Mouse (Mus musculus): ENCODE measurements around the gene Sectm1b. TPM values are rescaled to one million over a fixed set of nuclear protein-coding genes. Genes with fewer than 3 reads are reported as not detected.
"Not testable (repeated sequence)": the region's sequence is repeated elsewhere in the genome, so short reads cannot be mapped to it uniquely, and the experiment has no call there.

Sectm1b gene
- total RNA-seq (2015; ENCODE audit: low replicate concordance), result not detected in 2 replicates
- total RNA-seq (2017; ENCODE audit: low replicate concordance), result not detected in 2 replicates

- no peak for ATAC-seq (replicated peaks; ENCODE audit: low FRiP score, poor library complexity, severe bottlenecking)
Measured at GRCm38 (mm10) chr11:121063379-121063778, at the start of gene Sectm1b. Sectm1b (minus strand) TSS chr11:121063569.

GRCm38 (mm10) chr11:121112091-121112775 lies 48.9 kb upstream of the Sectm1b start:
- no peak for ATAC-seq (replicated peaks; ENCODE audit: low FRiP score, poor library complexity, severe bottlenecking)

GRCm38 (mm10) chr11:121111601-121112000 lies 48.2 kb upstream of the Sectm1b start:
- ATAC-seq (replicated peaks; ENCODE audit: low FRiP score, poor library complexity, severe bottlenecking), result no peak

- ATAC-seq (replicated peaks; ENCODE audit: low FRiP score, poor library complexity, severe bottlenecking), result no peak
Measured at GRCm38 (mm10) chr11:121111051-121111450, 47.7 kb upstream of the Sectm1b start.

GRCm38 (mm10) chr11:121109986-121110385 lies 46.6 kb upstream of the Sectm1b start:
- ATAC-seq (replicated peaks; ENCODE audit: low FRiP score, poor library complexity, severe bottlenecking), result no peak

GRCm38 (mm10) chr11:121108061-121108460 lies 44.7 kb upstream of the Sectm1b start:
- no peak for ATAC-seq (replicated peaks; ENCODE audit: low FRiP score, poor library complexity, severe bottlenecking)

- not testable (repeated sequence) for ATAC-seq (replicated peaks; ENCODE audit: low FRiP score, poor library complexity, severe bottlenecking)
Measured at GRCm38 (mm10) chr11:121107242-121107641, 43.9 kb upstream of the Sectm1b start.

GRCm38 (mm10) chr11:121101124-121101805 lies 37.9 kb upstream of the Sectm1b start:
- ATAC-seq (replicated peaks; ENCODE audit: low FRiP score, poor library complexity, severe bottlenecking), result 0 out of 2 replicates have a peak, but pooled peaks have one; percentile 34

GRCm38 (mm10) chr11:121100692-121101091 lies 37.3 kb upstream of the Sectm1b start:
- no peak for ATAC-seq (replicated peaks; ENCODE audit: low FRiP score, poor library complexity, severe bottlenecking)

- ATAC-seq (replicated peaks; ENCODE audit: low FRiP score, poor library complexity, severe bottlenecking), result no peak
Measured at GRCm38 (mm10) chr11:121099762-121100161, 36.4 kb upstream of the Sectm1b start.

GRCm38 (mm10) chr11:121092606-121093585 lies 29.5 kb upstream of the Sectm1b start:
- ATAC-seq (replicated peaks; ENCODE audit: low FRiP score, poor library complexity, severe bottlenecking), result no peak

- no peak for ATAC-seq (replicated peaks; ENCODE audit: low FRiP score, poor library complexity, severe bottlenecking)
Measured at GRCm38 (mm10) chr11:121090943-121091342, 27.6 kb upstream of the Sectm1b start.

- ATAC-seq (replicated peaks; ENCODE audit: low FRiP score, poor library complexity, severe bottlenecking), result no peak
Measured at GRCm38 (mm10) chr11:121089756-121090546, 26.6 kb upstream of the Sectm1b start.

- no peak for ATAC-seq (replicated peaks; ENCODE audit: low FRiP score, poor library complexity, severe bottlenecking)
Measured at GRCm38 (mm10) chr11:121088997-121089396, 25.6 kb upstream of the Sectm1b start.

GRCm38 (mm10) chr11:121086296-121086695 lies 22.9 kb upstream of the Sectm1b start:
- ATAC-seq (replicated peaks; ENCODE audit: low FRiP score, poor library complexity, severe bottlenecking), result no peak

GRCm38 (mm10) chr11:121085181-121085580 lies 21.8 kb upstream of the Sectm1b start:
- no peak for ATAC-seq (replicated peaks; ENCODE audit: low FRiP score, poor library complexity, severe bottlenecking)

GRCm38 (mm10) chr11:121082857-121083500 lies 19.6 kb upstream of the Sectm1b start:
- ATAC-seq (replicated peaks; ENCODE audit: low FRiP score, poor library complexity, severe bottlenecking), result no peak

GRCm38 (mm10) chr11:121082250-121082649 lies 18.9 kb upstream of the Sectm1b start:
- no peak for ATAC-seq (replicated peaks; ENCODE audit: low FRiP score, poor library complexity, severe bottlenecking)

GRCm38 (mm10) chr11:121081120-121081519 lies 17.8 kb upstream of the Sectm1b start, which contains the start of gene Sectm1a:
Sectm1a (minus strand) TSS chr11:121081220.
- no peak for ATAC-seq (replicated peaks; ENCODE audit: low FRiP score, poor library complexity, severe bottlenecking)

Data from erythroblast, adult 5-6 weeks (primary cell).